Mouse (Mus musculus) G1E (cell line): ENCODE data around the gene Nuak2. TPM values are rescaled to one million over a fixed set of nuclear protein-coding genes. Genes with fewer than 3 reads are reported as not detected.

Source experiments
- ATAC-seq: 2 replicates; pipeline ENCODE4 v1.8.0; 2016; ENCODE audit warnings: mild to moderate bottlenecking; ENCODE audit not compliant: insufficient number of reproducible peaks, poor library complexity, low FRiP score, severe bottlenecking; ENCODE audit errors: extremely low read depth
- DNase-seq: peaks from one replicate; pipeline ENCODE4 v3.0.0; 2012; ENCODE audit warnings: low spot score
- H3K27me3 ChIP-seq: 2 replicates; pipeline ENCODE4 v1.6.1; 2012; ENCODE audit warnings: mild to moderate bottlenecking, low read length, inconsistent platforms; ENCODE audit not compliant: insufficient read depth
- H3K36me3 ChIP-seq: replicated peaks from 2 replicates; pipeline ENCODE3; 2012; ENCODE audit warnings: mild to moderate bottlenecking, inconsistent platforms
- H3K4me1 ChIP-seq: 2 replicates; pipeline ENCODE4 v1.6.1; 2012; ENCODE audit warnings: low read depth, low read length, inconsistent platforms, mixed read lengths; ENCODE audit not compliant: insufficient read depth
- H3K4me3 ChIP-seq: 2 replicates; pipeline ENCODE4 v1.5.1; 2012; ENCODE audit warnings: low read depth, mild to moderate bottlenecking, inconsistent platforms, low read length, moderate library complexity, mixed read lengths
- H3K9me3 ChIP-seq: replicated peaks from 2 replicates; pipeline ENCODE4 v1.6.1; 2012; ENCODE audit warnings: inconsistent platforms
- CTCF ChIP-seq: IDR thresholded peaks from 2 replicates; pipeline ENCODE4 v1.5.1; 2012; ENCODE audit warnings: low read depth, low read length, inconsistent platforms, mixed read lengths
- GATA1 ChIP-seq: IDR thresholded peaks from 2 replicates; pipeline ENCODE4 v1.6.1; 2012; ENCODE audit warnings: borderline replicate concordance, low read length, inconsistent platforms, mixed read lengths
- GATA2 ChIP-seq: IDR thresholded peaks from 2 replicates; pipeline ENCODE4 v1.6.1; 2012; ENCODE audit warnings: low read depth, low read length, inconsistent platforms, borderline replicate concordance
- POLR2AphosphoS5 ChIP-seq: IDR thresholded peaks from 2 replicates; pipeline ENCODE4 v1.6.1; 2012; ENCODE audit warnings: low read depth, low read length, inconsistent platforms; ENCODE audit not compliant: insufficient replicate concordance
- TAL1 ChIP-seq: conservative IDR thresholded peaks from 2 replicates; pipeline ENCODE4 v1.6.1; 2012; ENCODE audit warnings: low read depth, low read length, inconsistent platforms, mixed read lengths
- polyA plus RNA-seq: library from polyadenylated mRNA; stranded (reverse); fragments of >175 nt; gene quantifications from 2 replicates; pipeline ENCODE4 v1.2.3, GENCODE M21; 2012
- total RNA-seq, 2 experiments: library from RNA; stranded (forward) in 1 of 2; stranded (reverse) in 1 of 2; fragments of 200-1000 nt in 1 of 2; fragments of >200 nt in 1 of 2; fragmentation: Nextera tagmentation in 1 of 2; gene quantifications; 2 replicates each; pipeline ENCODE4 v1.2.3; 2014 to 2017

The Nuak2 gene
- total RNA-seq (2014; fragmentation: Nextera tagmentation) (not detected in 2 replicates), total RNA-seq (2017) (0.17 and 0.33 TPM in 2 replicates), polyA plus RNA-seq (0.02 TPM in 1 of 2 replicates, not detected in the other)

DNA sequence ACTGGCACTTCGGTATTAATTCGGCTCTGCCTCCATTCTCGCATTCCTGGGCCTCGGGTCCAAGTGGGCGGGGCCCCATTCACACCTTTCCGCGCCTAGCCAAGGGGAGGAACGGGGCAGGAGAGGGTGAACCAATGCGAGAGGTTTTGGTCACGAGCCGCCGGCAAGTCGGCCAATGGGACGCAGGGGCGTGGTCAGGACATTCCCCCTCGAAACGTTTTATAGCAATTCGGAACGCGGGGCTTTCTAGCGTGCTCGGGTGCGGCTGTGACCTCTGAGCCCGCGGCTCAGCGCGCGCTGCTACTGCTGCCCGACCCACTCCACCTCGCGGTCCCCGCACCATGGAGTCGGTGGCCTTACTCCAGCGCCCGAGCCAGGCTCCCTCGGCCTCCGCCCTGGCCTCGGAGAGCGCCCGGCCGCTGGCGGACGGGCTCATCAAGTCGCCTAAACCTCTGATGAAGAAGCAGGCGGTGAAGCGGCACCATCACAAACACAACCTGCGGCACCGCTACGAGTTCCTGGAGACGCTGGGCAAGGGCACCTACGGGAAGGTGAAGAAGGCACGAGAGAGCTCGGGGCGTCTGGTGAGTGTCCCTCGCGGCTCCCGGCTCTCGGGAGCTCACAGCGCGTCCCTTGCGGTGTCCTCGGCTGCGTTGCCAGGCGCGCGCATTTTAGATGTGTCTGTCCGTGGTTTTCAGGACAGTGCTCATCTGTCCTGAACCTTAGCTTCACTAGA lies at the start of gene Nuak2:
TSS of gene Nuak2 (plus strand) at position 238 of the 736 bp plus-strand sequence.
- Histone ChIP-seq H3K9me3 (no peaks in the 10 kb centered on the region), H3K36me3 (no peaks in the 10 kb centered on the region), H3K4me1 (peaks cover 29% of the 10 kb centered on the region), H3K4me3 (no peak within 1 kb of the TSS), H3K27me3 (peaks cover 60% of the 10 kb centered on the region)
- ATAC-seq (no peak), DNase-seq (no peak)
- no peak for TF ChIP-seq POLR2AphosphoS5
- TF ChIP-seq GATA2 = no peak
- no peak for TF ChIP-seq GATA1
- TF ChIP-seq TAL1 = no peak
- no peak for TF ChIP-seq CTCF

GRCm38 (mm10) chr1:132266791-132267557 lies 49.0 kb upstream of the Nuak2 start:
- Histone ChIP-seq H3K4me3 (no peak overlapping the region), H3K9me3 (no peaks in the 10 kb centered on the region), H3K4me1 (peaks cover 26% of the 10 kb centered on the region), H3K27me3 (peaks cover 15% of the 10 kb centered on the region), H3K36me3 (no peaks in the 10 kb centered on the region)
- DNase-seq (no peak), ATAC-seq (no peak)
- no peak for TF ChIP-seq GATA1
- TF ChIP-seq POLR2AphosphoS5 = no peak
- no peak for TF ChIP-seq TAL1
- TF ChIP-seq GATA2 = no peak
- TF ChIP-seq CTCF = no peak

DNA sequence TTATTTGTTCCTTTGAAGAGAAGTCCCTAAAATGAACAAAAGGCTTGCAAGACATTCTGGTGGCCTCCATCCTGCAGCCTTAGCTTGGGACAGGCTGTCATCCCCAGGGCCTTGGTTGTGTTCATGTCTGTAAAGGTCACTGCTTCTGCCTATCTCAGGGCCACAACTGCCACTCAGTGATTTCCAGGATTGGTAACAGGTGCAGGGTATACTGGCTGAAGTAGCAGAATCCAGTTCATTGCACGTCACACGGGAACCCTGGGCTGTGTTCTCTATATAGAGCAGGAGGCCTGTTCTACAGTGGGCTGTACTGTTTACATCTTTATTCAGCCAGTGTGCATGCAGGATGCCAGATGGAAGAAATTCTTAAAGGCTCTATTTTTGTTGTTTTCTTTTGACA lies 48.0 kb upstream of the Nuak2 start:
- DNase-seq = no peak
- H3K4me1 ChIP-seq = peaks cover 26% of the 10 kb centered on the region
- H3K27me3 ChIP-seq = peaks cover 8% of the 10 kb centered on the region
- TF ChIP-seq POLR2AphosphoS5 = no peak
- no peak for TF ChIP-seq TAL1
- TF ChIP-seq CTCF = no peak
- no peak for TF ChIP-seq GATA1
- no peak for TF ChIP-seq GATA2
- H3K36me3 ChIP-seq = no peaks in the 10 kb centered on the region
- H3K4me3 ChIP-seq = no peak overlapping the region
- no peaks in the 10 kb centered on the region for H3K9me3 ChIP-seq
- no peak for ATAC-seq

DNA sequence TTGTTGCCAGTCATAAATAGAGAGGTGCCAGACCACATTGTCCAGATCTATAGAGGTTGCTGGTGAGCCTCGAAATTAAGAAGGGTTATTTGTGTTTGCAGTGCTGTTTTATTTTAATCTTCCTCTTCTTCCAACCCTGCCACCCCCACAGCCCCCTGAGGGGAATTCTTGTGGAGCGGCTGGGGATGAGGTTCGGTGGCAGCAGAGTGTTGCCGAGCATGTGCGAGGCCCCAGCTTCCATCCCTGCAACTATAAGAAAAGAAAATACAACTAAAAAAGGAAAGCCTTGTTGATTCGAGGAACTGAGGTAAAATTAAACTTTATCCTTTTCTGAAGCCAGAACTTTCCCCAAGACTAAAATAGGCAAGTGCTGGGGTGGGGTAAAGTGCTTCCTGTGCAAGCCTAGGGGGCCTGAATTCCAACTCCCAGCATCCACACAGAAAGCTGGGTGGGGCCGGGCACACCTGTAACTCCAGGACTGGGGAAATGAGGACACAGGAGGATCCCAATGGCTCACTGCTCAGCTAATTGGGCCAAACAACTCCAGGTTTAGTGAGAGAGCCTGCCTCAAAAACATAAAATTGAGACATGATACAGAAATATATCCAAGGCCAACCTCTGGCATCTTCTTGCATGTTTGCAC lies 47.4 kb upstream of the Nuak2 start:
- Histone ChIP-seq H3K36me3 (no peaks in the 10 kb centered on the region), H3K4me3 (no peak overlapping the region), H3K9me3 (no peaks in the 10 kb centered on the region), H3K27me3 (peaks cover 8% of the 10 kb centered on the region), H3K4me1 (peaks cover 26% of the 10 kb centered on the region)
- no peak for DNase-seq
- TF ChIP-seq TAL1 = no peak
- TF ChIP-seq POLR2AphosphoS5 = no peak
- TF ChIP-seq GATA1 = no peak
- TF ChIP-seq CTCF = no peak
- TF ChIP-seq GATA2 = no peak
- ATAC-seq = no peak

GRCm38 (mm10) chr1:132271237-132271636 lies 44.7 kb upstream of the Nuak2 start:
- TF ChIP-seq TAL1 (no peak), GATA1 (no peak), POLR2AphosphoS5 (no peak), GATA2 (no peak), CTCF (no peak)
- no peaks in the 10 kb centered on the region for H3K9me3 ChIP-seq
- H3K36me3 ChIP-seq = no peaks in the 10 kb centered on the region
- H3K4me3 ChIP-seq = no peak overlapping the region
- H3K27me3 ChIP-seq = peaks cover 3% of the 10 kb centered on the region; the same call in 1 of the 2 replicates
- DNase-seq (no peak), ATAC-seq (no peak)
- peaks cover 9% of the 10 kb centered on the region for H3K4me1 ChIP-seq

- Histone ChIP-seq H3K36me3 (no peaks in the 10 kb centered on the region), H3K4me3 (no peak overlapping the region), H3K27me3 (peaks cover 12% of the 10 kb centered on the region), H3K9me3 (no peaks in the 10 kb centered on the region), H3K4me1 (no peaks in the 10 kb centered on the region)
- TF ChIP-seq GATA1 = no peak
- no peak for TF ChIP-seq CTCF
- TF ChIP-seq TAL1 = no peak
- TF ChIP-seq GATA2 = no peak
- no peak for TF ChIP-seq POLR2AphosphoS5
- no peak for ATAC-seq
- DNase-seq = no peak
Observed at GRCm38 (mm10) chr1:132276694-132277093, 39.2 kb upstream of the Nuak2 start.
